Mouse (Mus musculus): ENCODE results near the gene Zfpm1.

Zfpm1 gene

DNA sequence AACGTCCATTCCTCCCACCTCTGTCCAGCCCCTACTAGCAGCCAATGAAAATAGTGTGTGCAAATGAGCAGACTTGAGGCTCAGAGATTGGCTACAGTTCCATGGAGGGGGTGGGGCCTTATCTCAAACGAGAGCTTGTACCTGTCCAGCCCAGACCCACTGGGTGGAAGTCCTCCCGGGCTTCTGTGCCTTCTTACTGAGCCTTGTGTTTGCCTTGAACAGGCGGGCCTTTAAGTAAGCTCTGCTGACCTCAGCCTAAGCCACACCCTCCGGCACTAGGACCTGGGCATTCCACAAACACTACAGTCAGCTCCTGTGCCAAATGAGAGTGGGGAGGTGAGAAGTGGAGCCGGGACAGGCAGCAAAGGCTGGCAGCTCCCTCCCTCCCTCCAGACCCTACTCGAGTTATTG, 12.3 kb downstream of the Zfpm1 start:
- in situ Hi-C loops (cut with MseI, MboI): no loop called here

DNA sequence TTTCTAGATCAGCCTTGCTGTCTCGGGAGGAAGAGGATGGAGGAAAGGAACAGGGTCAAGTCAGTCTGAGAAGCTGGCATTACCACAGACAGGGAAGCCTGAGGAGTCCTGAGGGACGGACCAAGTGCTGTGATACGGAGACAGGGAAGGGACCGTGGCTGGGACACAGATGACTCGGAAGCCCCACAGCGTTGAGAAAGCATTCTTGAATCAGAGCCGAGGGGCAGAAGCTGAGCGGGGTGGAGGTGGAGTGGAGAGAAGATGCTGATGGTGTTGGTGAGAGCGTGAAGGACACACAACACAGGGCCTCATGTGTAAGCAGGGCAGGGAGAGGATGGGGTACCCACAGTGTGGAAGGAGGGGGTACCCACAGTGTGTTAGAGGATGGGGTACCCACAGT, 13.4 kb downstream of the Zfpm1 start:
- in situ Hi-C loops (cut with MseI, MboI): no loop called here

GRCm38 (mm10) chr8:122296173-122297001, 14.4 kb downstream of the Zfpm1 start:
- in situ Hi-C loops (cut with MseI, MboI): no loop called here

DNA sequence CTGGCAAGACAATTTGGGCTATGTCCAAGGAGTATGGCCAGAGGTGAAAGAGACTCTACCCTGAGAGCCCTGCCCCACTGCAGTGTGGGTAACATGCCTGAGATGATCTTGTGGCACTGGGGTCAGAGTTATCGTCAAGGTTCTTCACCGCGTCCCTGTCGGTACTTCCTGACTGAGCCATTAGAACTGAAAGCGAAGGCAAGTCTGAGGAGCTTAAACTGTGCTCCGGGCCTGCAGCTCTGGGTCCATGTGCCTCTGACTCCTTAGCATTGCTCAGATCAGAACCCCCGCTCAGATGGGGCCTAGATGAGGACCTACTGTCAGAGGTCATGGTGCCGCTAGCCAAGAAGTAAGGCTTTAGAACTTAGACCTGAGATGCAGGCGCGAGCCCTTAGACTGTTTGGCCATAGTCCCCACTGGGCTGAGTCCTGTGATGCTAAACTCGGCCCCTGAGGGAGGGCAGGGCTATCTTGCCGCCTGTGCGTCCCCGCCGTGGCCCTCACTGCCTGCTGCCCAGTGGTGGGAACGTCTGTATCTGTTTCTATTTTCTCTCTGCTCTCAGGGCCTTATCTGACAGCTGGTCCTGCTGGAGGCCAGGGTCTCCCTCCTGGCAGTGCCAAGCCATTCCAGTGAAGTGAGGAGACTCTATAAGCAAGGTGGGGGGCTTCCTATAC, 17.8 kb downstream of the Zfpm1 start:
- in situ Hi-C loops (cut with MseI, MboI): no loop called here

DNA sequence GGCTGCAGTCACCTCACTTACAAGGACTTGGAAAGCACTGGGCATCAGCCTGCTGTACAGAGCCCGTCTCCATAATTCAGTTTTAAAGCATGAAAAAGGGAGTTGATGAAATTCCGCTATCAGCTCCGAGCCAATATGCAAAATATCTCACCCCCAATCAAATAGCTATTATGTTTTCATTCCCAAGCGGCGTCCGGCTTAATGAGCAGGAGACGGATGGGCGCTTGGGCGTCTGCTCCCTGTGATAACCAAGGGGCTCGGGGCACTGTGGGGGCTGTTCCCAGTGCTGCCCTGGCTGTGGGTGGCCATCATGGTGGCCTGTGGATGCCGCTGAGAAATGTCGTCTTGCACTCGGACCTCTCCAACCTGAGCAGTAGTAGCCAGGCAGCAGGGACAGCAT, 19.1 kb downstream of the Zfpm1 start:
- in situ Hi-C loops (cut with MseI, MboI): no loop called here

- in situ Hi-C loops (cut with MseI, MboI): no loop called here
Measured at GRCm38 (mm10) chr8:122301866-122302265, 19.9 kb downstream of the Zfpm1 start.

DNA sequence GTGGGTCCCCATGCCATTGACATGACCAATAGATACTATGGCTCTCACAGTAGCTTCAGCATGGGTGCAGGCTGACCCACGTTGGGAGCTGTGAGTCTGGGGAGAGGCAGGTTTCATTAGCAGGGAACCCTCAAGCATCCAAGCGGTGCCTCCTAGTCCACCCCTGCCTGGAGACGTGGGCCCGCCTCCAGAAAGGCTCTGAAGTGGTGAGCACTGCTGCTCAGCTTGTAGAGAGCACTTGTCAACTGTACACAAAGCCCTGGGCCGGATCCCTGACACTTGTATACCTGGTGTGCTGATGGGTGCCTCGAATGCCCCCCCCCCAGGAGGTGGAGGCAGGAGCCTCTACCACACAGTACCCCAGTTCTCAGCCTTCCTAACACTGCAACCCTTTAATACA, 21.5 kb downstream of the Zfpm1 start:
- in situ Hi-C loops (cut with MseI, MboI): no loop called here

- in situ Hi-C loops (cut with MseI, MboI): no loop called here
Measured at GRCm38 (mm10) chr8:122304058-122304457, 22.1 kb downstream of the Zfpm1 start.

GRCm38 (mm10) chr8:122306660-122307399, 24.9 kb downstream of the Zfpm1 start:
- in situ Hi-C loops (cut with MseI, MboI): no loop called here

GRCm38 (mm10) chr8:122307836-122308235, 25.9 kb downstream of the Zfpm1 start:
- in situ Hi-C loops (cut with MseI, MboI): no loop called here

GRCm38 (mm10) chr8:122309272-122309671, 27.3 kb downstream of the Zfpm1 start:
- in situ Hi-C loops (cut with MseI, MboI): no loop called here

DNA sequence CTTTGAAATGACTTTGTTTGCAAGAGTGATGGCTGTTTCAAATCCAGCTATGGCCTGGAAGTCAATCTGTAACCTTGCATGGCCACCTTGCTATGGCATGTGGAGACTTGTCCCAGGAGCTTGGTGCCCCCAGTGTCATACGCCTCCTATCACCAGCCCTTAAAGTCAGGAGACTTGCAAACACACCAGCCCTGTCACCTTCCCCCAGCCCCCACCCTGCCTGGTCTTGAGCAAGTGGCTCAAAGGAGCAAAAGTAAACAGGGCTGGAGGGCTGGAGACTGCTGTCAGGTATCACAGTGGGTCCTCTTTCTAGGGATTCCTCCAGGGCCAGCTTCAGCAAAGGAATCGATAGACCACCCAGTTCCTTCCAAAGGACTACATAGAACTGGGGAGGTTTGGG, 29.2 kb downstream of the Zfpm1 start:
- in situ Hi-C loops (cut with MseI, MboI): no loop called here

GRCm38 (mm10) chr8:122312553-122312952, 30.6 kb downstream of the Zfpm1 start:
- in situ Hi-C loops (cut with MseI, MboI): no loop called here

GRCm38 (mm10) chr8:122313310-122313709, 31.4 kb downstream of the Zfpm1 start:
- in situ Hi-C loops (cut with MseI, MboI): no loop called here

DNA sequence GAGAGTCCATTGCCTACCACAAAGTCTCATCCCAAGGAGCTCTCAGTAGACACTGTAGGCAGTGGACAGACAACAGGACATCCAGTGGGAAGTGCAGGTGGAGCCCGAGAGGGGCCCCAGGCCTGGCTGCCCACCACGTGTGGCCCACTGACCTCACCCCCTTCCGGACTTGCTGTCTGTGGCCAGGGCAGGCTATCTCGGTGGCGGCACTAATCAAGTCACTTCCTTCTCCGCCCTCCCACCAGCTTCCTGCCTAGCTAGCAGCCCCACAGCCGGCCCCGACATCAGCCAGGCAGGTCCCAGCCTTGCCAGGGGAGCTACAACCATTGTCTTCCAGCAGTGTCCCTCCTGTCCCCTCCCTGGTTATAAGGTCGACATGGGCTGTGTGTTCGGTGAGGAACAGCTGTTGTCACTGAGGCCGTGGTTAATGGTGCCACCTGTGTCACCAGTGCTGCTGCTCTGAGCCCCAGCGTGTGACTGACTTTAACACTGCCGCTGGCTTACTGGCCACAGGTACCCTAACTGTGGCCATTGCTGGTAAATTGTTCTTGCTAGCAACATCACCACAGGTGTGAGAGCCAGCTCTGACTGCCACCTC, 33.1 kb downstream of the Zfpm1 start:
- in situ Hi-C loops (cut with MseI, MboI): no loop called here

- in situ Hi-C loops (cut with MseI, MboI): no loop called here
Measured at GRCm38 (mm10) chr8:122316402-122316801, 34.5 kb downstream of the Zfpm1 start.

GRCm38 (mm10) chr8:122317918-122318475, 36.1 kb downstream of the Zfpm1 start:
- in situ Hi-C loops (cut with MseI, MboI): no loop called here

GRCm38 (mm10) chr8:122319045-122319707, 37.2 kb downstream of the Zfpm1 start:
- in situ Hi-C loops (cut with MseI, MboI): no loop called here

- in situ Hi-C loops (cut with MseI, MboI): loop anchor here in 1 of 2 experiments (5.0 kb wide), 1 partner anchor 37 kb away; the partner anchor contains the start of gene Zfpm1
Measured at GRCm38 (mm10) chr8:122319708-122320075, 37.8 kb downstream of the Zfpm1 start.

DNA sequence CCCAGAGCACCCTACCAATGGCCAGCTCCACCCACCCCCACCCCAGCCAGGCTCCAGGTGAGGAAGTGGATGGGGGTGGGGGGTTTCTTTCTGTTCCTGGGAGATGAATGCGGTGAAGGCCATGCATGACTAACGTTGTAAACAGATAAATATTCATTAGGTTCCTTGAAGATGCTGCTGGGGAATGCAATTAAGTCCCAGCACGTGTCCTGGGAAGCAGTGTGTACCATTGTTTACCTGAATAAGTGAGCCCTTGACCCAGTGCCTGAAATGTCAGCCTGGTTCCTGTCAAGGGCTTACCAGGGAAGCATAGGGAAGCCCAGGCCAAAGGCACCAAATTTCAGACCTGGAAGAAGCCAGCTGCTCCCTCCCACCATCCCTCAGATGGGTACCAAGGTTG, 38.6 kb downstream of the Zfpm1 start:
- in situ Hi-C loops (cut with MseI, MboI): loop anchor here in 1 of 2 experiments (5.0 kb wide), 1 partner anchor 38 kb away; the partner anchor contains the start of gene Zfpm1

DNA sequence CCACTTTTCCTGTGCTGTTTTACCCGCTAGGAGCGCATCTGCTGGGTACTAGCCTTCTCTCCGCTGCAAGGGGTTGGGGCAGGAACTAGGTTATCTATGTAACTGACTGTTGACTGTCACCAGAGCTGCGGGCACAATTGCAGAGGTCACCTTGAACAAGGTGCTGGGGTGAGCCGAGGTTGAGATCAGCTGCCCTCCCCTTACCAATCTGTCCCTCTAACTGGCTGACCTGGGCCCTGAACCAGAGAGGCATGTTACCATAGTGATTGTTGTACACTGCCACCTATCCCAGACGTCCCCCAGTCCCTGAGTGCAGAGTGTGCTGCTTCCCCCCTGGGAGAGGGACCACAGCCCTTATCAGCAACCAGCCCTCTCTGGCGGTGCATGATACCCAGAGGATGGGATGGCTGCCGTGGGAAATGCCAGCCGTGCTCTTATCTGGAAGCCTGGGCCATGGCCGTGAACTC, 39.5 kb downstream of the Zfpm1 start:
- in situ Hi-C loops (cut with MseI, MboI): loop anchor here in 1 of 2 experiments (5.0 kb wide), 1 partner anchor 39 kb away; the partner anchor contains the start of gene Zfpm1
